Mouse (Mus musculus): Measurements from ENCODE around the gene Ppp1r18. TPM values are rescaled to one million over a fixed set of nuclear protein-coding genes. Genes with fewer than 3 reads are reported as not detected.
A peak's percentile ranks its signal among the peaks of the same experiment; 100 is the strongest.
"Not testable (repeated sequence)": the region's sequence is repeated elsewhere in the genome, so short reads cannot be mapped to it uniquely, and the experiment has no call there.

Ppp1r18 gene
- total and polyA plus RNA-seq, 2 experiments from 2014 or later = 14.1 to 33.0 TPM

- WGBS = 2% methylated on average over 5 of the region's 5 CpGs
- peak; percentile 48 for DNase-seq (ENCODE audit: low spot score)
- H3K4me1 ChIP-seq (ENCODE audit: insufficient read depth, low read length) = no peaks in the 10 kb centered on the region; the same call in 1 of the 2 replicates
- peak overlapping the region; percentile 75 for H3K4me2 ChIP-seq (ENCODE audit: low read depth, low read length, poor library complexity, severe bottlenecking)
- no peak for ATAC-seq (ENCODE audit: low FRiP score)
- no peaks in the 10 kb centered on the region for H3K9me3 ChIP-seq (ENCODE audit: low read length)
- H3K27ac ChIP-seq (ENCODE audit: low read depth, low read length) = peak overlapping the region; percentile 74
- H3K9ac ChIP-seq (replicated peaks; ENCODE audit: low read length, poor library complexity, severe bottlenecking) = peak overlapping the region; percentile 29
- peaks cover 15% of the 10 kb centered on the region for H3K36me3 ChIP-seq (ENCODE audit: insufficient read depth, low read length)
- peak overlapping the region; percentile 71 for H3K4me3 ChIP-seq (ENCODE audit: low read depth, low read length)
- TF ChIP-seq CTCF (IDR thresholded peaks at IDR 0.05) = no peak
- H3K27me3 ChIP-seq (ENCODE audit: insufficient read depth, low read length) = no peaks in the 10 kb centered on the region
These were observed 26.8 kb upstream of the Ppp1r18 start for GRCm38 (mm10) chr17:35838570-35838969.

- H3K36me3 ChIP-seq (ENCODE audit: insufficient read depth, low read length) = peaks cover 14% of the 10 kb centered on the region
- not testable (repeated sequence) for H3K9me3 ChIP-seq (ENCODE audit: low read length); H3K27me3 ChIP-seq (ENCODE audit: insufficient read depth, low read length); DNase-seq (ENCODE audit: low spot score); H3K4me1 ChIP-seq (ENCODE audit: insufficient read depth, low read length); ATAC-seq (ENCODE audit: low FRiP score)
- peak overlapping the region; percentile 75 for H3K4me2 ChIP-seq (ENCODE audit: low read depth, low read length, poor library complexity, severe bottlenecking)
- H3K4me3 ChIP-seq (ENCODE audit: low read depth, low read length) = peak overlapping the region; percentile 71
- H3K9ac ChIP-seq (replicated peaks; ENCODE audit: low read length, poor library complexity, severe bottlenecking) = peak overlapping the region; percentile 29; the same call in 1 of the 2 replicates
- WGBS = 56% methylated on average over 3 of the region's 3 CpGs
- H3K27ac ChIP-seq (ENCODE audit: low read depth, low read length) = peak overlapping the region; percentile 74
These were observed 26.4 kb upstream of the Ppp1r18 start for GRCm38 (mm10) chr17:35839002-35839401.

- DNase-seq (ENCODE audit: low spot score) (no peak), ATAC-seq (ENCODE audit: low FRiP score) (no peak)
- Histone ChIP-seq H3K4me3 (ENCODE audit: low read depth, low read length) (peak overlapping the region; percentile 56), H3K4me2 (ENCODE audit: low read depth, low read length, poor library complexity, severe bottlenecking) (peak overlapping the region; percentile 32), H3K36me3 (ENCODE audit: insufficient read depth, low read length) (peaks cover 10% of the 10 kb centered on the region), H3K9ac (replicated peaks; ENCODE audit: low read length, poor library complexity, severe bottlenecking) (no peak overlapping the region), H3K27ac (ENCODE audit: low read depth, low read length) (peak overlapping the region; percentile 55; the same call in 1 of the 2 replicates), H3K9me3 (ENCODE audit: low read length) (no peaks in the 10 kb centered on the region), H3K27me3 (ENCODE audit: insufficient read depth, low read length) (no peaks in the 10 kb centered on the region), H3K4me1 (ENCODE audit: insufficient read depth, low read length) (no peaks in the 10 kb centered on the region)
- TF ChIP-seq CTCF (IDR thresholded peaks at IDR 0.05) = no peak
- 52% methylated on average over 14 of the region's 14 CpGs for WGBS
These were observed 24.8 kb upstream of the Ppp1r18 start for GRCm38 (mm10) chr17:35840561-35840960.

DNA sequence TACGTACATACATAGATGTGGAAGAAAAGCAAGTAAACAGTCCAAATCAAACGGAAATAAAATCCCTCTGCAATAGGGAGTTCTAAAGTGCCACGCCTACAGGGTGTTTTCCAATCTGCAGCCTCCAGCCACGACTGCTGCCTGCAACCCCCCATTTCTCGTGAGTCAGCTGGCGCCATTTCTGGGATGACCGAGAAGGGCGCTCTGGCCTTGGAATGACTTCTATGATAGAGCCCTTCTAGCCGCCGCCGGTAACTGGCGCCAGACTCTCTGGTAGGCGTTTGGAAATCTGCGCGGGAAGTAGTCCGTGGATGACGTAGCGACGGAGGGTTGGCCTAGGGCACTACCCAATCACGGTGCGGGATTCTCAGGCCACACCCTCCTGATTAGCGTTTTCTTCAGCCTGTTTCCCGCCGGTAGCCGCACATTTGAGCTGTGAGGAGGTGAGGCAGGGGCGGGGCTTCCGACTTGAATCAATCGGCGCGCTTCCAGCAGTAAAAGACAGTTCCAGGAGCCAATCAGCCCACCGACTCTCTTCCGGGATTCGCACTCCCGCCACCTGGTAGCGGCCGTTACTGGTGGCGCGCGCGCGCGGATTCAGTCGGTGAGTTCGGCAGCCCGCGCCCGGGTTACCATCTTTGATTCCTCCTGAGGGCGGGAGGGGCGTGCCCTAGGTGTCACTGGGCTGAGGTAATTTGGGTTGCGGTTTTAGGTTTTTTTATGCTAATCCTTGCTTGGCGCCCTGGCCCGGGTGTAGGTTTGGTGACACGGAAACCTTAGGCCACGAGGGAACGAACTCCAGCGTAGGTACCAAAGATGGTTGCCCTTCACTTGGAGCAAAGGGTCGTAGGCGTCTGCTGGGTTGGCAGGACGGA, 24.1 kb upstream of the Ppp1r18 start, which contains the start of gene Mdc1:
Gene Mdc1 (plus strand): TSS at position 440 of the 875 bp plus-strand sequence.
- H3K27ac ChIP-seq (ENCODE audit: low read depth, low read length) = peak within 1 kb of the TSS; percentile 65
- no peaks in the 10 kb centered on the region for H3K9me3 ChIP-seq (ENCODE audit: low read length)
- H3K4me3 ChIP-seq (ENCODE audit: low read depth, low read length) = peak within 1 kb of the TSS; percentile 56
- WGBS = under 1% methylated on average over 59 of the region's 59 CpGs
- H3K4me2 ChIP-seq (ENCODE audit: low read depth, low read length, poor library complexity, severe bottlenecking) = peak within 1 kb of the TSS; percentile 61
- ATAC-seq (ENCODE audit: low FRiP score) (peak; percentile 92), DNase-seq (ENCODE audit: low spot score) (peak; percentile 100)
- peak within 1 kb of the TSS; percentile 60 for H3K9ac ChIP-seq (replicated peaks; ENCODE audit: low read length, poor library complexity, severe bottlenecking)
- H3K27me3 ChIP-seq (ENCODE audit: insufficient read depth, low read length) = no peaks in the 10 kb centered on the region
- H3K36me3 ChIP-seq (ENCODE audit: insufficient read depth, low read length) = peaks cover 10% of the 10 kb centered on the region; the same call in 1 of the 2 replicates
- peak; percentile 63 for TF ChIP-seq CTCF (IDR thresholded peaks at IDR 0.05)
- no peaks in the 10 kb centered on the region for H3K4me1 ChIP-seq (ENCODE audit: insufficient read depth, low read length)

DNA sequence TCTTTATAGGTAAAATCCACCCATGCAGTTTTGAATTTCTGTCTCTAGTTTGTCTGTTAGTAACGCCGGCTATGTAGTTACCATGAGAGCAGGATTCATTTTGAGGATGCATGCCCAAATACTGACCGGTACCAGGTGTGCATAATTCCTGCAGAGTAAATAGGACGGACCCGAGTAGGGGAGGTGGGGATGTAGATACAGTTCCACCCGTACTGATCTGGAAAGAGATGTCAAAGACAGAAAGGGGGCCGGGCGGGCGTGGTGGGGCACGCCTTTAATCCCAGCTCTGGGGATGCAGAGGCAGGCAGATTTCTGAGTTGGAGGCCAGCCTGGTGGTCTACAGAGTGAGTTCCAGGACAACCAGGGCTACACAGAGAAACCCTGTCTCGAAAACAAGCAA, 23.4 kb upstream of the Ppp1r18 start:
- no peaks in the 10 kb centered on the region for H3K27me3 ChIP-seq (ENCODE audit: insufficient read depth, low read length)
- H3K27ac ChIP-seq (ENCODE audit: low read depth, low read length) = peak overlapping the region; percentile 65
- WGBS = 17% methylated on average over 11 of the region's 11 CpGs
- peak overlapping the region; percentile 60 for H3K9ac ChIP-seq (replicated peaks; ENCODE audit: low read length, poor library complexity, severe bottlenecking)
- no peak for ATAC-seq (ENCODE audit: low FRiP score)
- peak overlapping the region; percentile 56 for H3K4me3 ChIP-seq (ENCODE audit: low read depth, low read length)
- H3K4me2 ChIP-seq (ENCODE audit: low read depth, low read length, poor library complexity, severe bottlenecking) = peak overlapping the region; percentile 61
- no peak for TF ChIP-seq CTCF (IDR thresholded peaks at IDR 0.05)
- peaks cover 11% of the 10 kb centered on the region; the same call in 1 of the 2 replicates for H3K36me3 ChIP-seq (ENCODE audit: insufficient read depth, low read length)
- H3K9me3 ChIP-seq (ENCODE audit: low read length) = no peaks in the 10 kb centered on the region
- DNase-seq (ENCODE audit: low spot score) = no peak
- H3K4me1 ChIP-seq (ENCODE audit: insufficient read depth, low read length) = no peaks in the 10 kb centered on the region

- WGBS = 98% methylated on average over 3 of the region's 3 CpGs
- no peaks in the 10 kb centered on the region for H3K9me3 ChIP-seq (ENCODE audit: low read length)
- no peak for ATAC-seq (ENCODE audit: low FRiP score)
- H3K27me3 ChIP-seq (ENCODE audit: insufficient read depth, low read length) = no peaks in the 10 kb centered on the region
- H3K9ac ChIP-seq (replicated peaks; ENCODE audit: low read length, poor library complexity, severe bottlenecking) = no peak overlapping the region
- H3K4me1 ChIP-seq (ENCODE audit: insufficient read depth, low read length) = no peaks in the 10 kb centered on the region
- peak; percentile 51 for TF ChIP-seq CTCF (IDR thresholded peaks at IDR 0.05)
- no peak overlapping the region for H3K27ac ChIP-seq (ENCODE audit: low read depth, low read length)
- H3K36me3 ChIP-seq (ENCODE audit: insufficient read depth, low read length) = peaks cover 26% of the 10 kb centered on the region
- H3K4me2 ChIP-seq (ENCODE audit: low read depth, low read length, poor library complexity, severe bottlenecking) = no peak overlapping the region
- DNase-seq (ENCODE audit: low spot score) = no peak
- no peak overlapping the region for H3K4me3 ChIP-seq (ENCODE audit: low read depth, low read length)
These were observed 21.9 kb upstream of the Ppp1r18 start for GRCm38 (mm10) chr17:35843514-35843913.
